Mouse (Mus musculus) embryonic facial prominence, embryonic 14.5 days (tissue): ENCODE measurements around the gene Srgap1. TPM values are rescaled to one million over a fixed set of nuclear protein-coding genes. Genes with fewer than 3 reads are reported as not detected.
A peak's percentile ranks its signal among the peaks of the same experiment; 100 is the strongest.

ENCODE experiments used
- ATAC-seq: fragments of 200-750 bp; cut with Nextera tagmentation; 2 replicates; pipeline ENCODE4 v1.8.0; 2017; ENCODE audit warnings: low read depth, moderate number of reproducible peaks, moderate TSS enrichment
- DNase-seq: peaks from one replicate; pipeline ENCODE4 v3.0.0-alpha.2; 2015; ENCODE audit warnings: low spot score
- H3K27ac ChIP-seq: fragments of 300-500 bp; sonication (generic); replicated peaks from 2 replicates; pipeline ENCODE4 v1.5.1; 2014; ENCODE audit warnings: low read depth, mild to moderate bottlenecking, low read length, moderate library complexity
- H3K27me3 ChIP-seq: fragments of 300-500 bp; sonication (generic); replicated peaks from 2 replicates; pipeline ENCODE4 v1.6.1; 2014; ENCODE audit warnings: low read length; ENCODE audit not compliant: control insufficient read depth, insufficient read depth
- H3K36me3 ChIP-seq: fragments of 300-500 bp; sonication (generic); 2 replicates; pipeline ENCODE4 v1.6.1; 2014; ENCODE audit warnings: low read length, mixed read lengths; ENCODE audit not compliant: control insufficient read depth, insufficient read depth
- H3K4me1 ChIP-seq: fragments of 300-500 bp; sonication (generic); 2 replicates; pipeline ENCODE4 v1.6.1; 2014; ENCODE audit warnings: antibody characterized with exemption, low read length; ENCODE audit not compliant: control insufficient read depth, insufficient read depth
- H3K4me2 ChIP-seq: fragments of 300-500 bp; sonication (generic); 2 replicates; pipeline ENCODE4 v1.6.1; 2014; ENCODE audit warnings: low read depth, mild to moderate bottlenecking, low read length, moderate library complexity, mixed read lengths
- H3K4me3 ChIP-seq: fragments of 300-500 bp; sonication (generic); 2 replicates; pipeline ENCODE4 v1.5.1; 2014; ENCODE audit warnings: low read depth, mild to moderate bottlenecking, low read length
- H3K9ac ChIP-seq: fragments of 300-500 bp; sonication (generic); 2 replicates; pipeline ENCODE4 v1.6.1; 2014; ENCODE audit warnings: low read depth, mild to moderate bottlenecking, low read length, moderate library complexity, mixed read lengths
- H3K9me3 ChIP-seq: fragments of 300-500 bp; sonication (generic); 2 replicates; pipeline ENCODE4 v1.6.1; 2016; ENCODE audit warnings: low read length; ENCODE audit not compliant: control insufficient read depth
- WGBS: fragments of 180-500 bp; shearing (Covaris S2); extraction: QIAGEN DNeasy Blood & Tissue Kit; methylation state at CpG from one replicate; pipeline ENCODE4 v1.1.7; 2014; 5-methylcytosine and 5-hydroxymethylcytosine counted together
- polyA plus RNA-seq: library from polyadenylated mRNA; unstranded; fragments of >200 nt; fragmentation: Nextera tagmentation; extraction: Ambion mirVana; gene quantifications from 2 replicates; pipeline ENCODE4 v1.2.1, GENCODE M21; 2014

Srgap1 gene
- polyA plus RNA-seq, 1 experiment from 2014 or later = 11.1 TPM

GRCm38 (mm10) chr10:121953041-121953440 lies 94.1 kb downstream of the Srgap1 start:
- WGBS = 86% methylated on average over 5 of the region's 5 CpGs
- Histone ChIP-seq H3K4me2 (no peak overlapping the region), H3K27ac (no peak overlapping the region), H3K4me1 (peaks cover 6% of the 10 kb centered on the region; the same call in 1 of the 2 replicates), H3K9ac (no peak overlapping the region), H3K27me3 (no peaks in the 10 kb centered on the region), H3K4me3 (no peak overlapping the region), H3K9me3 (no peaks in the 10 kb centered on the region), H3K36me3 (no peaks in the 10 kb centered on the region)
- DNase-seq = no peak
- ATAC-seq = no peak

GRCm38 (mm10) chr10:121946173-121946572 lies 100.9 kb downstream of the Srgap1 start:
- no peak for DNase-seq
- H3K9me3 ChIP-seq = no peaks in the 10 kb centered on the region
- no peaks in the 10 kb centered on the region for H3K36me3 ChIP-seq
- no peak overlapping the region for H3K9ac ChIP-seq
- no peak overlapping the region for H3K27ac ChIP-seq
- H3K4me1 ChIP-seq = no peaks in the 10 kb centered on the region
- H3K4me2 ChIP-seq = no peak overlapping the region
- no peaks in the 10 kb centered on the region for H3K27me3 ChIP-seq
- ATAC-seq = no peak
- WGBS = 83% methylated on average over 8 of the region's 8 CpGs
- H3K4me3 ChIP-seq = no peak overlapping the region

GRCm38 (mm10) chr10:121931909-121932308 lies 115.2 kb downstream of the Srgap1 start:
- no peak for DNase-seq
- Histone ChIP-seq H3K27ac (0 out of 2 replicates have a peak overlapping the region, but pooled peaks have one; percentile 18), H3K9me3 (no peaks in the 10 kb centered on the region), H3K27me3 (no peaks in the 10 kb centered on the region), H3K36me3 (no peaks in the 10 kb centered on the region), H3K4me1 (peaks cover 24% of the 10 kb centered on the region), H3K4me3 (no peak overlapping the region), H3K9ac (peak overlapping the region; percentile 43; the same call in 1 of the 2 replicates), H3K4me2 (no peak overlapping the region)
- 73% methylated on average over 14 of the region's 14 CpGs for WGBS
- no peak for ATAC-seq

GRCm38 (mm10) chr10:121926094-121926493 lies 121.0 kb downstream of the Srgap1 start:
- no peak for ATAC-seq
- no peak overlapping the region for H3K9ac ChIP-seq
- H3K9me3 ChIP-seq = no peaks in the 10 kb centered on the region
- no peak overlapping the region for H3K4me2 ChIP-seq
- WGBS = 80% methylated on average over 3 of the region's 3 CpGs
- no peak overlapping the region for H3K27ac ChIP-seq
- H3K36me3 ChIP-seq = peaks cover 18% of the 10 kb centered on the region; the same call in 1 of the 2 replicates
- H3K4me3 ChIP-seq = no peak overlapping the region
- DNase-seq = peak; percentile 39
- no peaks in the 10 kb centered on the region for H3K27me3 ChIP-seq
- H3K4me1 ChIP-seq = 0 out of 2 replicates have a peak, but pooled peaks cover 3% of the 10 kb centered on the region

- Histone ChIP-seq H3K4me1 (0 out of 2 replicates have a peak, but pooled peaks cover 7% of the 10 kb centered on the region), H3K9me3 (no peaks in the 10 kb centered on the region), H3K4me2 (no peak overlapping the region), H3K27ac (no peak overlapping the region), H3K27me3 (no peaks in the 10 kb centered on the region), H3K36me3 (peaks cover 11% of the 10 kb centered on the region; the same call in 1 of the 2 replicates), H3K9ac (no peak overlapping the region), H3K4me3 (no peak overlapping the region)
- 63% methylated on average over 8 of the region's 8 CpGs for WGBS
- DNase-seq = peak; percentile 40
- no peak for ATAC-seq
Measured at GRCm38 (mm10) chr10:121919016-121919415, 128.1 kb downstream of the Srgap1 start.

GRCm38 (mm10) chr10:121918579-121918978 lies 128.5 kb downstream of the Srgap1 start:
- 59% methylated on average over 3 of the region's 3 CpGs for WGBS
- ATAC-seq (peak; percentile 56), DNase-seq (peak; percentile 68)
- H3K27me3 ChIP-seq = no peaks in the 10 kb centered on the region
- no peak overlapping the region for H3K9ac ChIP-seq
- no peak overlapping the region for H3K4me3 ChIP-seq
- no peak overlapping the region for H3K4me2 ChIP-seq
- H3K4me1 ChIP-seq = 0 out of 2 replicates have a peak, but pooled peaks cover 4% of the 10 kb centered on the region
- H3K27ac ChIP-seq = no peak overlapping the region; the same call in 1 of the 2 replicates
- H3K36me3 ChIP-seq = peaks cover 11% of the 10 kb centered on the region; the same call in 1 of the 2 replicates
- no peaks in the 10 kb centered on the region for H3K9me3 ChIP-seq

GRCm38 (mm10) chr10:121915530-121915929 lies 131.6 kb downstream of the Srgap1 start:
- Histone ChIP-seq H3K36me3 (no peaks in the 10 kb centered on the region), H3K27ac (no peak overlapping the region), H3K4me2 (no peak overlapping the region), H3K9me3 (no peaks in the 10 kb centered on the region), H3K4me1 (0 out of 2 replicates have a peak, but pooled peaks cover 4% of the 10 kb centered on the region), H3K9ac (no peak overlapping the region), H3K27me3 (no peaks in the 10 kb centered on the region), H3K4me3 (no peak overlapping the region)
- 76% methylated on average over 12 of the region's 12 CpGs for WGBS
- DNase-seq = no peak
- ATAC-seq = no peak

GRCm38 (mm10) chr10:121904137-121904536 lies 143.0 kb downstream of the Srgap1 start:
- DNase-seq (no peak), ATAC-seq (no peak)
- H3K27me3 ChIP-seq = no peaks in the 10 kb centered on the region
- no peak overlapping the region for H3K27ac ChIP-seq
- no peaks in the 10 kb centered on the region for H3K36me3 ChIP-seq
- no peak overlapping the region for H3K4me3 ChIP-seq
- no peak overlapping the region for H3K4me2 ChIP-seq
- WGBS = 42% methylated on average over 1 of the region's 1 CpGs
- H3K9me3 ChIP-seq = no peaks in the 10 kb centered on the region
- no peak overlapping the region for H3K9ac ChIP-seq
- peaks cover 4% of the 10 kb centered on the region; the same call in 1 of the 2 replicates for H3K4me1 ChIP-seq

- DNase-seq (no peak), ATAC-seq (no peak)
- Histone ChIP-seq H3K4me3 (no peak overlapping the region), H3K27ac (no peak overlapping the region), H3K9me3 (no peaks in the 10 kb centered on the region), H3K36me3 (no peaks in the 10 kb centered on the region), H3K9ac (no peak overlapping the region), H3K4me1 (peaks cover 4% of the 10 kb centered on the region; the same call in 1 of the 2 replicates), H3K4me2 (no peak overlapping the region), H3K27me3 (no peaks in the 10 kb centered on the region)
- 82% methylated on average over 8 of the region's 8 CpGs for WGBS
Measured at GRCm38 (mm10) chr10:121902651-121903050, 144.5 kb downstream of the Srgap1 start.
